Mouse (Mus musculus) intestine, postnatal 0 days (tissue): ENCODE measurements around the gene Shisa2. TPM values are rescaled to one million over a fixed set of nuclear protein-coding genes. Genes with fewer than 3 reads are reported as not detected.

Experiments used
- ATAC-seq: fragments of 200-750 bp; cut with Nextera tagmentation; 2 replicates; pipeline ENCODE4 v1.8.0; 2017; ENCODE audit warnings: mild to moderate bottlenecking, moderate TSS enrichment, moderate library complexity
- H3K27ac ChIP-seq: fragments of 300-500 bp; sonication (generic); 2 replicates; pipeline ENCODE4 v1.5.1; 2014; ENCODE audit warnings: mild to moderate bottlenecking, low read depth, low read length, moderate library complexity
- H3K27me3 ChIP-seq: fragments of 300-500 bp; sonication (generic); replicated peaks from 2 replicates; pipeline ENCODE4 v1.6.1; 2014; ENCODE audit warnings: low read length, mixed read lengths; ENCODE audit not compliant: control insufficient read depth, insufficient read depth
- H3K36me3 ChIP-seq: fragments of 300-500 bp; sonication (generic); 2 replicates; pipeline ENCODE4 v1.6.1; 2014; ENCODE audit warnings: mild to moderate bottlenecking, moderate library complexity; ENCODE audit not compliant: control insufficient read depth, insufficient read depth
- H3K4me1 ChIP-seq: fragments of 300-500 bp; sonication (generic); replicated peaks from 2 replicates; pipeline ENCODE4 v1.6.1; 2014; ENCODE audit warnings: antibody characterized with exemption, low read length, mixed read lengths; ENCODE audit not compliant: control insufficient read depth, insufficient read depth
- H3K4me2 ChIP-seq: fragments of 300-500 bp; sonication (generic); replicated peaks from 2 replicates; pipeline ENCODE4 v1.6.1; 2014; ENCODE audit warnings: low read depth, mild to moderate bottlenecking, moderate library complexity
- H3K4me3 ChIP-seq: fragments of 300-500 bp; sonication (generic); 2 replicates; pipeline ENCODE4 v1.5.1; 2014; ENCODE audit warnings: low read depth, low read length
- H3K9ac ChIP-seq: fragments of 300-500 bp; sonication (generic); 2 replicates; pipeline ENCODE4 v1.6.1; 2014; ENCODE audit warnings: mild to moderate bottlenecking, low read depth, low read length
- H3K9me3 ChIP-seq: fragments of 300-500 bp; sonication (generic); 2 replicates; pipeline ENCODE4 v1.6.1; 2016; ENCODE audit warnings: mixed run types; ENCODE audit not compliant: control insufficient read depth
- CTCF ChIP-seq: sonication (generic); IDR thresholded peaks from 2 replicates; pipeline ENCODE4 v1.5.1; 2016; ENCODE audit warnings: low read depth, mild to moderate bottlenecking, control low read depth, antibody characterized with exemption, moderate library complexity
- WGBS: fragments of 180-500 bp; shearing (Covaris S2); extraction: QIAGEN DNeasy Blood & Tissue Kit; methylation state at CpG from one replicate; pipeline ENCODE4 v1.1.7; 2014; 5-methylcytosine and 5-hydroxymethylcytosine counted together
- polyA plus RNA-seq: library from polyadenylated mRNA; unstranded; fragments of >200 nt; fragmentation: Nextera tagmentation; extraction: Ambion mirVana; gene quantifications from 2 replicates; pipeline ENCODE4 v1.2.1, GENCODE M21; 2015

The Shisa2 gene
- polyA plus RNA-seq, 1 experiment from 2014 or later: 4.6 TPM

GRCm38 (mm10) chr14:59646826-59647697 is 22.0 kb downstream of the Shisa2 start:
- Histone ChIP-seq H3K9me3 (no peaks in the 10 kb centered on the region), H3K4me2 (no peak overlapping the region), H3K27me3 (no peaks in the 10 kb centered on the region), H3K4me3 (no peak overlapping the region), H3K9ac (no peak overlapping the region), H3K4me1 (no peaks in the 10 kb centered on the region), H3K27ac (no peak overlapping the region), H3K36me3 (no peaks in the 10 kb centered on the region)
- ATAC-seq: no peak
- peak; percentile 31; the same call in 1 of the 2 replicates for TF ChIP-seq CTCF
- WGBS: 61% methylated on average over 16 of the region's 16 CpGs

GRCm38 (mm10) chr14:59648611-59649010 is 23.5 kb downstream of the Shisa2 start:
- no peak overlapping the region for H3K27ac ChIP-seq
- TF ChIP-seq CTCF: no peak
- no peaks in the 10 kb centered on the region for H3K36me3 ChIP-seq
- no peaks in the 10 kb centered on the region for H3K4me1 ChIP-seq
- ATAC-seq: no peak
- no peak overlapping the region for H3K4me3 ChIP-seq
- no peak overlapping the region for H3K9ac ChIP-seq
- 82% methylated on average over 10 of the region's 10 CpGs for WGBS
- no peak overlapping the region for H3K4me2 ChIP-seq
- no peaks in the 10 kb centered on the region for H3K9me3 ChIP-seq
- no peaks in the 10 kb centered on the region for H3K27me3 ChIP-seq

- Histone ChIP-seq H3K36me3 (no peaks in the 10 kb centered on the region), H3K27me3 (no peaks in the 10 kb centered on the region), H3K4me3 (no peak overlapping the region), H3K9ac (no peak overlapping the region), H3K4me1 (no peaks in the 10 kb centered on the region), H3K9me3 (no peaks in the 10 kb centered on the region), H3K4me2 (no peak overlapping the region), H3K27ac (no peak overlapping the region)
- ATAC-seq: no peak
- TF ChIP-seq CTCF: no peak
- 75% methylated on average over 6 of the region's 6 CpGs for WGBS
These were observed 24.2 kb downstream of the Shisa2 start for GRCm38 (mm10) chr14:59649337-59649736.

GRCm38 (mm10) chr14:59656591-59656990 is 31.5 kb downstream of the Shisa2 start:
- H3K4me1 ChIP-seq: no peaks in the 10 kb centered on the region
- H3K36me3 ChIP-seq: no peaks in the 10 kb centered on the region
- ATAC-seq: no peak
- no peak overlapping the region for H3K9ac ChIP-seq
- no peak for TF ChIP-seq CTCF
- no peaks in the 10 kb centered on the region for H3K27me3 ChIP-seq
- H3K9me3 ChIP-seq: no peaks in the 10 kb centered on the region
- no peak overlapping the region for H3K4me2 ChIP-seq
- H3K4me3 ChIP-seq: no peak overlapping the region
- no peak overlapping the region for H3K27ac ChIP-seq
- 81% methylated on average over 6 of the region's 6 CpGs for WGBS

GRCm38 (mm10) chr14:59657098-59657497 is 32.0 kb downstream of the Shisa2 start:
- WGBS: 95% methylated on average over 1 of the region's 1 CpGs
- Histone ChIP-seq H3K9ac (no peak overlapping the region), H3K9me3 (no peaks in the 10 kb centered on the region)

GRCm38 (mm10) chr14:59672893-59673515 is 47.9 kb downstream of the Shisa2 start:
- ATAC-seq: no peak
- WGBS: 80% methylated on average over 6 of the region's 6 CpGs
- no peak for TF ChIP-seq CTCF

More at GRCm38 (mm10) chr14:59657098-59657497, 32.0 kb downstream of the Shisa2 start:
- no peaks in the 10 kb centered on the region for H3K4me1 ChIP-seq
- H3K36me3 ChIP-seq: no peaks in the 10 kb centered on the region
- TF ChIP-seq CTCF: no peak
- H3K4me3 ChIP-seq: no peak overlapping the region
- no peak overlapping the region for H3K27ac ChIP-seq
- ATAC-seq: no peak
- H3K4me2 ChIP-seq: no peak overlapping the region
- H3K27me3 ChIP-seq: no peaks in the 10 kb centered on the region

More at GRCm38 (mm10) chr14:59672893-59673515, 47.9 kb downstream of the Shisa2 start:
- Histone ChIP-seq H3K4me2 (no peak overlapping the region), H3K9ac (no peak overlapping the region), H3K4me1 (no peaks in the 10 kb centered on the region), H3K9me3 (no peaks in the 10 kb centered on the region), H3K27ac (no peak overlapping the region), H3K36me3 (no peaks in the 10 kb centered on the region), H3K4me3 (no peak overlapping the region), H3K27me3 (no peaks in the 10 kb centered on the region)
